Mouse (Mus musculus) spleen, postnatal 10 days (tissue): ENCODE measurements around the gene Zfp598.

Experiments used
- DNase-seq, 2 experiments: peaks; one replicate each; pipeline ENCODE4 v3.0.0; 2021 to 2022; ENCODE audit warnings: low spot score in 2 of 2

Gene Zfp598

DNA sequence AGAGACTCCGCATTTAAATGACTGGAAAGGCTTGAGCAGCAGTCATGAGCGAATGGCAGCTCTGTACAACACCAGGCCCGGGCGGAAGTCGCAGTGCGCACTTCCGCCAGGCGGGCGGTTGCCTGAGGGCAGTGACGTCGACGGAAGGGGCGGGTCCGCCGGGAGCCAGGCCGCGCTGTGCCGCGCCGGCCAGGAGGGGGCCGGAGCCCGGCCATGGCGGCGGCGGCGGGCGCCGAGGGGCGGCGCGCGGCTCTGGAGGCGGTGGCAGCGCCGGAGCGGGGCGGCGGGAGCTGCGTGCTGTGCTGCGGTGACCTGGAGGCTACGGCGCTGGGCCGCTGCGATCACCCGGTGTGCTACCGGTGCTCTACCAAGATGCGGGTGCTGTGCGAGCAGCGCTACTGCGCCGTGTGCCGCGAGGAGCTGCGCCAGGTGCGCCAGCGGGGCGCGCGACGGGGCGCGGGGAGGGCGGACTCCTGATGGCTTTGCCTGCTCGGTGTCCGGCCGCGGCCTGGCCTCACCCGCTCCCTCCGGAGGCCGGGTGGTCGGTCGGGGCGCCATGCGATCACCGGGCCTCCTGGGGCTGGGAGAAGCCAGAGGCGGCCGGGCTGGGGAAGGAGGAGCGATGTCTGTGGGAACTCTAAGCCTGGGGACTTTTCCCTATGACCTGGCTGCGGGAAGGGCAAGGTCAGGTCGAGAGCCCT lies at the start of gene Zfp598:
Gene Zfp598, plus strand, starts transcription at position 143 of the 701 bp plus-strand sequence.
- peak; percentile 96 to 99 for DNase-seq

GRCm38 (mm10) chr17:24625472-24625871 lies 44.0 kb upstream of the Zfp598 start:
- no peak for DNase-seq

GRCm38 (mm10) chr17:24628646-24629045 lies 40.8 kb upstream of the Zfp598 start:
- DNase-seq: peak; percentile 83 to 89

DNA sequence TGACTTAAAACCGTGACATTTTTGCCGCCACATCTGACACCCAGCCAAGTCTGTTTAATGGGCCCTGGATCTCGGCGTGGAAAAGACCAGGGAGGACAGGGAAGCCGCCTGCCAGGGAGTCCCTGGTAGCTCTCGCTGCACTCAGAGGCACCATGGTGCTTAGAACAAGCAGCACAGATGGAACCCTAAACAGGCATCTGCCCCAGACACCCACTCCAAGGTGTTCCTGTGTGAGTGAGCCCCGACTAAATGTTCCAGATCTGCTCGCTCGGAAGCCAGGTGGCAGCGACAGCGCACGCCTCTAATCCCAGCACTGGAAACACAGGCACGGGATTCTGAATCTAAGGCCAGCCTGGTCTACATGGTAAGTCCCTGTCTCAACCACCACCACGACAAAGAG lies 39.4 kb upstream of the Zfp598 start:
- DNase-seq: no peak

DNA sequence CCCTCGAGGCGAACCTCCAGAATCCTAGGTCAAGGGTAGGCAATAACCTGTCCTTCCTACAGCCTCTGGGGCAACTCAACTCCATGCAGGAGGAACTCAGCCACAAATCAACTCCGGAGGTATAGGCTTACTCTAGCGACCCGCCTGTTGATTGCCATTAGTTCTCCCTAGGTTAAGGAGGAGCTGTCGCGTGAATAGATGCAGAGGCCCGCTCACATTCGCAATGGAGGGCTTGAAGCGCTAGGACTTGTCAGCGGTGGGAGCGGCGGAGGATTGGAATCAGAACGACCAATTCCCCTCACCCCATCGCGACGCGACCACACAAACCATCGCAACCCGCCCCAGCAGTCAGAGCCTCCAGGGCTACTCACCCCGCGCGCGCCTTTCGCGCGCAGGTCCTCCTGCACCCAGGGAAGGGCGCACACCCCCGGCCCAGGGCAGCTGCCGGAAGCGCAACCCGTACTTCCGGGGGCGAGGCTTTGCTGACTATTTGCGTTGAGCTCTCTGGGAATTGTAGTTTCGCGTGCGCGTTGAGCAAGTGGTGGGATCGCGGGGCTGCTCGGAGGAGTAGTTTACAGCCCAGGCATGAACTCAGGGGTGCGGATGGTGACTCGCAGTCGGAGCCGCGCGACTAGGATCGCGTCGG lies 37.2 kb upstream of the Zfp598 start, which contains the start of the genes Tsc2 and Nthl1:
Gene Tsc2, minus strand, starts transcription at position 464 of the 646 bp plus-strand sequence.
Gene Nthl1, plus strand, starts transcription at position 514 of the 646 bp plus-strand sequence.
- peak; percentile 65 to 84 for DNase-seq

DNA sequence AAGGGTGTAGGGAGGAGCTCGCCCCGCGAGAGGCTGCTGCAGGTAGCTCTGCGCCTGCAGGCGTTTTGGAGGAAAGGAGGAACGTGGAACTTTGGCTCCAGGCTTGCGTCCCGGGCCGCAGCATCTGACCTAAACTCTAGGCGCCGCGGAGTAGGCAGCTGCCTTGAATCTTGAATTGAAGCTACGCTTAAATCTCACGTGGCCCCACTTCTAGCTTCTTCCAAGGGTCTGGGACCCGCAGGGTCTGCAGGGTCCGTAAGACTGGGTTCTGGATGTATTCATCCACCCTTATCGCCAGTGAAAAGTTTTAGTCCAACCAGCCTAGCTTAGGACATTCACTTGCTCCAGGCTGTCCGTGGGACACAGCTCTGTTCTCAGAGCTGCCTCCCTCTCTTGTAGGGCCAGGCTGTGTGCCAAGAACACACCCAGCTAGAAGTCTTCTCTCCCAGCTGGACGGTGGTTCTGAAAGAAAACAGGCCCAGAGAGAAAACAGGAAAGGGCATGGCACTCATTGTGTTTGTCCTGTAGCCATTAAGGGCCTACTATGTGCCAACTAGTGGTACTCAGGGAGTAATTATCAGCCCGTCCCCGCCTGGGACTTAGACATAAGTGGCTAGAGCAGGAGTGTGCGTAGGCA lies 36.6 kb upstream of the Zfp598 start:
- DNase-seq: peak in 1 of 2 experiments; percentile 56

DNA sequence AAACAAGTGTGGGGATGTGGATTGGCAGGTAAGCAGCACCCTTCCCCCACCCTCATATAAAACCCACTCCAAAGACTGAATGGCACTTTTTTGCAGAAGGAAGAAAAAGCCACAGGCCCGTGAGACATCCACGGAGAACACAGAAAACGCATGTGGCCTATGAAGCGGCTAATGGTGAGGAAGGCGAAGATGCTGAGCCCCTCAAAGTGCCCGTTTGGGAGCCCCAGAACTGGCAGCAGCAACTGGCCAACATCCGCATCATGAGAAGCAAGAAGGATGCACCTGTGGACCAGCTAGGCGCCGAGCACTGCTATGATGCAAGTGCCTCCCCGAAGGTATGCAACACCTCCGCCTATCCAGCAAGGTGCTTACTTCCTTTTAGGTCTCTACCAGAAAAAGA lies 35.7 kb upstream of the Zfp598 start:
- DNase-seq: no peak

GRCm38 (mm10) chr17:24635024-24635423 lies 34.5 kb upstream of the Zfp598 start:
- no peak for DNase-seq

DNA sequence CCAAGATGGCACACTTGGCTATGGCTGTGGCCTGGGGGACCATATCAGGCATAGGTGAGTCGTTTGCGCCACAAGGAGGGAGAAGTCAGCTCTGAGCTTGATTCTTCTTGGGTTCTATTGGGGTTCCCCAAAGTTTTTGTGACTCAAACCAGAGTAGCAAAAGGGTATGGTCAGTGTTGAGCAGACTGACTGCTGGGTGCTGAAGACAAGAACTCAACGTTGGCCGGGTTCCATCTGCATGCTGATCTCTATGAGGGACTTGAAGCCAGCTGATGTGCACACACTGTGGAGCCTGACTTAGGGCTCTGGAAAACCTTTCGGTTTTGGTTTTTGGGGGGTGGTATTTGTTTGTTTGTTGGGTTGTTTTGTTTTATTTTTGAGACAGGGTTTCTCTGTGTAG lies 33.8 kb upstream of the Zfp598 start:
- no peak for DNase-seq

DNA sequence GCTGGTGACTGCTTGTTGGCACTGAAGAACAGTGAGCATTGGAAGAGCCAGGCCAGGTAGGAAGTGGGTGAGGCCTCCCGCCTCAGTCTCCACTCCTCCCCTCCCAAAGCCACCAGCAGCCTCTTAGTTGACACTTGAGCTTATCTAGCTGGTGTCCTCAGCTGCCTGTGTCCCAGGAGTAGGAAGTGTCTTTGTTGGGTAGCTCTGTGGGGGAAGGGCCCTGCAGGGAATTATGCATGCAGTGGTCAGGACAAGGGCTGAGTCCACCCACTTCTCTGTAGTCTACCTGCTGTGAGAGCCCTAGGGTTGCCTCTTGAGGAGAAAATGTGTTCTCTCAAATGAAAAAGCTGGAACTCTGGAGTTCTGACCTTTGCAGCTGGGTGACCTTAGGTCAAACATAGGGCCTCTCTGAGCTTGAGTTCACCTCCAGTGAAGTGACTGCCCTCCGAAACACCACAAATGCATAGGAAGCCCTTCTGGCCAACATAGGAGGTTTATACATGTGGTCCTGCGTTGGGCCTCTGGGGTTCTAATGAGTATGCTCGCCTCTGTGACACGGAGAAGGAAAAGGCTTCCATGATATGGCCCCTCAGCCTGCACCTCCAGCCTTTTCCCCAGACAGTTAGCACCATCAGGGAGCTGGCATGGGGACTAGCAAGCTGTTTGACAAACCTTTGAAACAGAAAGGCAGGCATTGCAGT lies 32.6 kb upstream of the Zfp598 start:
- no peak for DNase-seq

DNA sequence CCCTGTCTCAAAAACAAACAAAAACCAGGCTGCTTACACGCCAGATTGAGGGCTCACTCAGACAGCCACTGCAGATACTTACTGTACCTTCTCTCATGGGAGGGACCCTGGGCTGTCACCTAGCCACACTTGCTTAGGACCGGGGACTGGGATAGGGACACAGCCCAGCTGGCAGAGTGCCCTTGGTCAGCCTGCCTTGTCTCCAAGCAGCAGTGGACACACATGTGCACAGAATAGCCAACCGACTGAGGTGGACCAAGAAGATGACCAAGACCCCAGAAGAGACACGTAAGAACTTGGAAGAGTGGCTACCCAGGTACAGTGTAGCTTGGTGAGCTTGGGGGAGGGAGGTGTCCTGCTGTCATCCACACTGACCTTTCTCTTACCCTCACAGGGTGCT lies 31.3 kb upstream of the Zfp598 start:
- DNase-seq: peak in 1 of 2 experiments; percentile 11

GRCm38 (mm10) chr17:24638840-24639239 lies 30.6 kb upstream of the Zfp598 start:
- no peak for DNase-seq

DNA sequence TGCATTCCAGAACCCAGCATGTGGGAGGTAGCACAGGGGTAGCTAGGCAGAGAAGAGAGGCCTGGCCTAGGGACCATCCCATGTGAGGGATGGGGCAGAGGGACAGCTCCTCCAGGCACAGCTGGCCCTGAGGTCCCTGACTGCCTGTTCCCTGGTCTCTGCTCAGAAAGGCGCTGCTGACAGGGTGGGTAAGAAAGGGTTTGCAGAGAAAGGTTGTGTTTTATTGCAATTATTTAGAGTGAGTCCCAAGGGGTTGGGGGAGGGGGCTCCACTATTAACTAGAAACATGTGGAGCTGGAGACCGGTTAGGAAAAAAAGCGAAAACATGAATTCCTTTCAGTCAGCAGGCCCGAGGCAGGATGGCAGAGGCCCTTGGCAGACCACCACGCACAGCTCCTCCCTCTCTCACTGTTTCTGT lies 29.9 kb upstream of the Zfp598 start:
- no peak for DNase-seq

GRCm38 (mm10) chr17:24640119-24640518 lies 29.4 kb upstream of the Zfp598 start:
- DNase-seq: no peak

- no peak for DNase-seq
Measured at GRCm38 (mm10) chr17:24640581-24640980, 28.9 kb upstream of the Zfp598 start.

- DNase-seq: no peak
Measured at GRCm38 (mm10) chr17:24641944-24642343, 27.5 kb upstream of the Zfp598 start.

GRCm38 (mm10) chr17:24642791-24643343 lies 26.6 kb upstream of the Zfp598 start:
- DNase-seq: no peak

DNA sequence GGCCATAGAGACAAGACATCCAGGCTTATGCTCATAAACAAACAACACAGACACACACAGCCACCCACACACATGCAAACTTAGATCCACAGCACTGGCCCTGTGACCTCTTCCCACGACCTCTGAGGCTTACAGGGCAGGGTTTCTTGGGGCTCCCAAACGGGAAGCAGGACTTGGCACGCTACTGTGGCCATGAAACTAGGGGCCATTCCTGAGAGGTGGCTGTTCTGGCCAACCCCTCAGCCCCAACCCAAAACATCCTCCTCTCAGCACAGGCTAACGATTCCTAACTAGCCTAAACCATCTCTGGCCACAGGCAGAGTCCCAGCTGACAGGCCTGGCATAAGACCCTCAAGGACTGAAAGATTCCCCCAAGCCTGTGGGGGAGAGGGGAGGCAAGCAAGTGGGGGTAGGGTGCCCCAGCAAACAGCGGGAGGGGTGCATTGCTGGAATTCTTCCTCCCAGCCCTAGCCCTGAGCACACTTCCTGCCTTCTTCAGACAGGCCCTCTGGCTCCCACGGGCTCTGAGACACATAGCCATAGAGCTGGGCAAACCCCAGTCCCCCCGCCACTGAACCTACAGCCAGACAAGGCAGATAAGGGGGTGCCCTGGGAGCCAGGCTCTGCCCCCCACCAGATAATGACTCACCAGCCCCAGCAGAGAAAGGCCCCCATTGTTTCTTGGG lies 25.3 kb upstream of the Zfp598 start:
- DNase-seq: no peak

- no peak for DNase-seq
Measured at GRCm38 (mm10) chr17:24644875-24645721, 24.4 kb upstream of the Zfp598 start.

GRCm38 (mm10) chr17:24645916-24646315 lies 23.6 kb upstream of the Zfp598 start:
- DNase-seq: no peak
